Mouse (Mus musculus) olfactory bulb, adult 2 months (tissue): ENCODE data around the gene Stn1.

ENCODE experiments used
- CTCF ChIP-seq: fragments of 200-500 bp; IDR thresholded peaks from 2 replicates; pipeline ENCODE4 v1.5.1; 2012; ENCODE audit warnings: low read depth, mild to moderate bottlenecking, low read length, moderate library complexity; ENCODE audit not compliant: insufficient read depth
- POLR2A ChIP-seq: fragments of 200-500 bp; IDR thresholded peaks from 2 replicates; pipeline ENCODE4 v1.6.1; 2012; ENCODE audit warnings: mild to moderate bottlenecking, low read depth, low read length, moderate library complexity; ENCODE audit not compliant: insufficient read depth

- TF ChIP-seq CTCF (no peak), POLR2A (no peak)
Measured at GRCm38 (mm10) chr19:47489233-47489632, 48.1 kb downstream of the Stn1 start.
